Mouse (Mus musculus): ENCODE data around the gene Phkg2. TPM values are rescaled to one million over a fixed set of nuclear protein-coding genes. Genes with fewer than 3 reads are reported as not detected.

The Phkg2 gene
- polyA plus RNA-seq, 1 experiment from 2014 or later = 39.6 TPM

Other genes with a start within 250 kb of the Phkg2 start
- 23.1 and 23.8 TPM in 2 replicates for gene Zfp768, start 227.8 kb upstream of the Phkg2 start, polyA plus RNA-seq (2016; fragmentation: Nextera tagmentation; extraction: Ambion mirVana)
- 7.9 and 9.5 TPM in 2 replicates for gene Zfp747, start 197.3 kb upstream of the Phkg2 start, polyA plus RNA-seq (2016; fragmentation: Nextera tagmentation; extraction: Ambion mirVana)
- 5.2 and 7.2 TPM in 2 replicates for gene 9130019O22Rik, start 186.2 kb upstream of the Phkg2 start, polyA plus RNA-seq (2016; fragmentation: Nextera tagmentation; extraction: Ambion mirVana)
- 5.7 and 7.0 TPM in 2 replicates for gene E430018J23Rik, start 179.7 kb upstream of the Phkg2 start, polyA plus RNA-seq (2016; fragmentation: Nextera tagmentation; extraction: Ambion mirVana)
- gene Zfp764, start 166.5 kb upstream of the Phkg2 start, polyA plus RNA-seq (2016; fragmentation: Nextera tagmentation; extraction: Ambion mirVana) = 6.2 and 7.9 TPM in 2 replicates
- gene Zfp688, start 151.3 kb upstream of the Phkg2 start, polyA plus RNA-seq (2016; fragmentation: Nextera tagmentation; extraction: Ambion mirVana) = 29.5 and 37.0 TPM in 2 replicates
- gene Zfp689, start 124.2 kb upstream of the Phkg2 start, polyA plus RNA-seq (2016; fragmentation: Nextera tagmentation; extraction: Ambion mirVana) = 14.2 and 14.5 TPM in 2 replicates
- gene Prr14, start 113.7 kb upstream of the Phkg2 start, polyA plus RNA-seq (2016; fragmentation: Nextera tagmentation; extraction: Ambion mirVana) = 41.0 and 46.9 TPM in 2 replicates
- gene Fbrs, start 94.1 kb upstream of the Phkg2 start, polyA plus RNA-seq (2016; fragmentation: Nextera tagmentation; extraction: Ambion mirVana) = 11.4 and 12.5 TPM in 2 replicates
- gene Srcap, start 61.4 kb upstream of the Phkg2 start, polyA plus RNA-seq (2016; fragmentation: Nextera tagmentation; extraction: Ambion mirVana) = 70.9 and 80.4 TPM in 2 replicates
- gene Gm42715, start 53.8 kb upstream of the Phkg2 start, polyA plus RNA-seq (2016; fragmentation: Nextera tagmentation; extraction: Ambion mirVana) = 15.4 and 17.1 TPM in 2 replicates
- gene Tmem265, start 11.9 kb upstream of the Phkg2 start, polyA plus RNA-seq (2016; fragmentation: Nextera tagmentation; extraction: Ambion mirVana) = 3.1 and 4.1 TPM in 2 replicates
- gene Ccdc189, start 15.3 kb downstream of the Phkg2 start, polyA plus RNA-seq (2016; fragmentation: Nextera tagmentation; extraction: Ambion mirVana) = 9.4 and 12.4 TPM in 2 replicates
- 62.2 and 69.6 TPM in 2 replicates for gene Rnf40, start 15.4 kb downstream of the Phkg2 start, polyA plus RNA-seq (2016; fragmentation: Nextera tagmentation; extraction: Ambion mirVana)
- 29.0 and 32.9 TPM in 2 replicates for gene Zfp629, start 42.5 kb downstream of the Phkg2 start, polyA plus RNA-seq (2016; fragmentation: Nextera tagmentation; extraction: Ambion mirVana)
- gene Bcl7c, start 135.6 kb downstream of the Phkg2 start, polyA plus RNA-seq (2016; fragmentation: Nextera tagmentation; extraction: Ambion mirVana) = 77.9 and 79.5 TPM in 2 replicates
- 11.1 and 14.2 TPM in 2 replicates for gene Ctf1, start 139.4 kb downstream of the Phkg2 start, polyA plus RNA-seq (2016; fragmentation: Nextera tagmentation; extraction: Ambion mirVana)
- 0.28 and 0.73 TPM in 2 replicates for gene Ctf2, start 158.8 kb downstream of the Phkg2 start, polyA plus RNA-seq (2016; fragmentation: Nextera tagmentation; extraction: Ambion mirVana)
- gene Fbxl19, start 171.2 kb downstream of the Phkg2 start, polyA plus RNA-seq (2016; fragmentation: Nextera tagmentation; extraction: Ambion mirVana) = 9.4 and 10.8 TPM in 2 replicates
- 15.2 and 16.0 TPM in 2 replicates for gene Orai3, start 196.5 kb downstream of the Phkg2 start, polyA plus RNA-seq (2016; fragmentation: Nextera tagmentation; extraction: Ambion mirVana)
- gene Setd1a, start 203.3 kb downstream of the Phkg2 start, polyA plus RNA-seq (2016; fragmentation: Nextera tagmentation; extraction: Ambion mirVana) = 21.9 and 24.2 TPM in 2 replicates
- gene Gm49388, start 212.3 kb downstream of the Phkg2 start, polyA plus RNA-seq (2016; fragmentation: Nextera tagmentation; extraction: Ambion mirVana) = not detected in 2 replicates
- 5.5 and 8.2 TPM in 2 replicates for gene Hsd3b7, start 227.3 kb downstream of the Phkg2 start, polyA plus RNA-seq (2016; fragmentation: Nextera tagmentation; extraction: Ambion mirVana)

Measured in limb, embryonic 10.5 days (tissue).